Mouse (Mus musculus): ENCODE measurements around the gene Abhd2.

Abhd2 gene

DNA sequence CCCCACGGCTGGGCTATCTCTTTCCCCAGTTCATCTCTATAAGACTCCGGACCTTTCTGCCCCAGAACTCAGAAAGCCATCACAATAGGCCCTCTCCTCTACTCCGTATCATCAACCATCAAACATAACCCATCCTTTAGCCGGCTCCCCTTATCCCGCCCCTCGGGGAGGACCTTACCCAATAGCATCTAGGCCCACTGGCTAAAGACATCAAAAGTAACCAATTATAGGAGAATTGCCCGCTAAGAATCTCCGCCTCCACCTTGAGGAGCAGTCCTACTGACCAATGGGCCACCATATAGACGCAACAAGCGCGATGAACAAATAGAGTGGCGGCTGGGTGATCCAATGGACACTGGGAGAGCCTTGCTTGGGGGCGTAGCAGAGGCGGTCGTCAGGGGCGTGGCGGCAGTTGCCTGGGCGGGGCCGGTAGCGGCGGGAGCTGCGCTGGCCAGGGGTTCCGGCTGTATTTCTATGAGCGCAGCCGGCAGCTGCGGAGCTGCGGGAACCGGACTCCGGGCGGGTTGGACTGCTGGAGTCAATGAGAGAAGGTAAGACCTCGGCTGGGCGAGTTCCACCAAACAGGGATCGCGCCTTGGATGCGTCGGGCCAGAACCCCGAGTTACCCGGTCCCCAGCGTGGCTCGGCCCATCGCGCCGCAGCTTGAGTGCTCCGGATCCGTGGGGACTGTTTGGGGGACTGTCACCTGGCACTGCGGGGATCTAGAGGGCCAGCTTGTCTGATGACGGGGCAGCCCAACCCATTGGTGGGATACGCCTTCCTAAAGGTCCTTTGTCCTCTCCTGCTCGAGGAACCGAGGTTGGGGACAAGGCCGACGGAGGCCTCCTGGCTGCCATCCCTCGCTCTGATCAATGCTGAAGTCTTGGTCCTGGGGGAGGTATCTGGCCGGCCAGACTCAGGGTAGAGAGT lies at the start of gene Abhd2:
Gene Abhd2, plus strand, starts transcription at position 411 of the 930 bp plus-strand sequence.
- peak; percentile 99 for DNase-seq (ENCODE audit: low spot score)

DNA sequence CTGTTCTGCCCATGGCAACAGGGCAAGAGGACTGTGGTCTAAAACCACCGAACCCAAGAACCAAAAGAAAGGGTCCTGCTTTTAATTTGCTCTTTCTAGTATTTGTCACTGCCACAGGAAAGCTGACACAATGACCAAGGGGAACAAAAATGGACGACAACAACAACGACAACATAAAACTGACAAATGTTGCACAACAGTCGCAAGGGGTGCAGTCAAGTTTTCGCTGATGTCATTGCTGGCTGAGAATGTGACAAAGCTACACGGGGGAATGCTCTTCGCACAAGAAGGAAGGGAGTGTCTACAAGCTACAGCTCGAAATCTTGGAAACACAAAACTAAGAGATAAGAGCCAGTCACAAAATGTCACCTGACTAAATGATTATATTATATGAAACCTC lies 47.5 kb upstream of the Abhd2 start:
- no peak for DNase-seq (ENCODE audit: low spot score)

DNA sequence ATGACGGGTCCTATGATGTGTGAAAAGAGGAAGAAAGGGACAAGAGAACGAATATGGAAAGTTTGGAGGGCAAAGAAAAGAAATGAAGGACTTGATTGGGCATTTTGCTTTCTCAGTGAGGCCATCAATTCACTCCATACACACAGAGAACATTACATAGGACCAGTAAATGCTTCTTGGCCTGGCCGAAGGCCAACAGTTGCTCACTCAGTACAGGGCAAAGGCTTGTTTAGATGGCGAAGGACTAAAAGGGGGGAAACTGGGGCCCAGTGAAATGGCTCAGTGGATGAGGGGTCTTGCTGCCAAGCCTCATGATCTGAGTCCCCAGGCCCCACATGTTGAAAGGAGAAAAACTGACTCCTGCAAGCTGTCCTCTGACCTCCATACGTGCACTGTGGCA lies 46.8 kb upstream of the Abhd2 start:
- no peak for DNase-seq (ENCODE audit: low spot score)

DNA sequence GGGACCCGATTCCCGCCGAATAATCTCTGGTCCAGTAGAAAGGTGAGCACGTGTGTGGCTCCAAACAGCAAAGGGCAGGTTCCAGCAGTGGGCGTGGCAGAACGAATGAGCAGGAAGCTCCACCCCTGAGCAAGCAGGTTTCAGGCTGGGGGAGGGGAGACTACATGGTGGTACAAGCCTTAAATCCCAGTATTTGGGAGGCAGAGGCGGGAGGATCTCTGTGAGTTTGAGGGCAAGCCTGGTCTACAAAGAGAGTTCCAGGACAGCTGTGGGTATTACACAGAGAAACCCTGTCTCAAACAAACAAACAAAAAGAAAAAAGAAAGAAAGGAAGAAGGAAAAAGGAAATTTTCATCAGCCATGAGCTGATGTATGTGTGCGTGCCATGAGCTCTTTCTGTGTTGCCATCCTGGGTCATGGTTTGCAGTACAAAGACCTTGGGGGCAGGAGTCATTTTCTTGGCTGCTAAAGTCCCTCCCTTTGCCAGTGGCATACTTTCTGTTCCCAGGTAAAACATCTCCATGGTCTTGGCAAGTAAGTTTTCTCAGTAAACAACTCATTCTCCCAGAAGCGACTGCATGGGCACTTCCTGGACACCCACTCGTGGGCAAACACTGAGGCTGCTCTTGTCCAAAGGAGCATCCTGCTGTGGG lies 46.0 kb upstream of the Abhd2 start:
- DNase-seq (ENCODE audit: low spot score): no peak

DNA sequence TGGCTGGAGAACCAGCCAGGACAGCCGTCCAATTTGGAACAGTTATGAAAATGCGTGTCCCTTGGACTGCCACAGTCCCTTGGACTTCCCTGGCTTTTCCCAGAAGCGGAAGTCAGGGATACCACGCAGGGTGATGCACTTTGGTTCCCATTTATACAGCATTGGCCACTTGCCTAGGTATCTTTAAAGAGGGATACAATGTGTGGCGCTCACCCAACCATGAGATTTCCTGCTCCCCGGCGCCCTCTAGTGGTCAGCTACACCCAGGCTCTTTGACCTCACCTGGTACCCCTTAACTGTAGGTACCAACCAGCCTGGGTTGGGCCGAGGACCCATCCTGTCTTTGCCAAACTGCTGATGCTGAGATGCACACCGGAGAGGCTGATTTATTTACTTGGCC lies 44.5 kb upstream of the Abhd2 start:
- DNase-seq (ENCODE audit: low spot score): peak; percentile 70

DNA sequence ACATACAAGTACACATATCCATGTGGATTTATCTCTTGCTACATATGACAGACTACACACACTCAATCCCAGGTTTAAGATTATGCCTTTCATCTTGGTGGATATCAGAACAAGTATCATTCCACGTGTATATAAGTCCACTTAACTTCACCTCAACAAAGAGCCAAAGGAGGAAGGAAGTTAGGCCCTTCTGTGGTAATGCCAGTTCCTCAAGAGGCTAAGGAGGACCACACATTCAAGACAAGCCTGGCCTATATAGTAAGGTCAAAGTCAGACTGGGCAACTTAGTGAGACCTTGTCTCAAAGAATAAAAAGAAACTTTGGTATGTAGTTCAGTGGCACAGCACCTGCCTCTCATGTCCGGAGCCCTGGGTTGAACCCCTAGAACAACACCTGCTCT lies 41.4 kb upstream of the Abhd2 start:
- no peak for DNase-seq (ENCODE audit: low spot score)

DNA sequence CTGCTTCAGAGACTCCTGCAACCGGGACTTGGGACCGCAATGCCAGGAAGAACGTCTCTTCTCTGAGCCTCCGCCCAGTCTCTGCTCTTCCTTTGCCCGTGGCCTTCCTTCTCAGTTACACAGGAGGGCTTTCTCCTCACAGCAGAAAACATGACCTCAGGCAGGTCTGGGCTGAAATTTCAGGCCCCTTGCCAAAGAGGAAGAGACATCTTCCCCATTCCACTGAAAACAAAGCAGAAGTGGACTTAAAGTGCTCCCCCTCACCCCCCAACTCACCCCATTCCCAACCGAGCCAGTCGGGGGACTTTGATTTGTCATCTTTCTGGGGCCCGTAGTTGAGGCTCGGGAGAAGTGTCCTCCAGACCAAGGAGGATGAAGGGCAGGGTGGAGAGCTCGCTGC lies 41.0 kb upstream of the Abhd2 start:
- DNase-seq (ENCODE audit: low spot score): no peak

DNA sequence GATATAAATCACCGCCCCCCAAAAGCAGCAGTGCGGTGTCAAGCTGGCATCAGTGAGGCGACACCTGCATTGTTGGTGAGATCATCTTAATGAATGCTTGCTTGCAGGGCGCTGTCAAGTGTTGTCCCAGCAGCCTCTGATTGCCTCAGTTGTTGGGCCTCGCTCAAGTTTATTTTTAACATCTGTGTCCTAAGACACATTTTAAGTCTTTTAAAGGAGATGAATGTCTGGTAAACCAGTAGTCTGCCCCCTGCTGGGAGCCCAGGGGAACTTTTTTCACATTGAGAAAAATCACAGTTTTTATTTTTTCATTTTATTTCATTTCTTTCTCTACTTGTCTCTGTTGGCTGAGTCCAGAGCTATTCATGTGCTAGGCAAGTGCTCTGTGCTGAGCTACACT lies 34.3 kb upstream of the Abhd2 start:
- peak; percentile 15 for DNase-seq (ENCODE audit: low spot score)

DNA sequence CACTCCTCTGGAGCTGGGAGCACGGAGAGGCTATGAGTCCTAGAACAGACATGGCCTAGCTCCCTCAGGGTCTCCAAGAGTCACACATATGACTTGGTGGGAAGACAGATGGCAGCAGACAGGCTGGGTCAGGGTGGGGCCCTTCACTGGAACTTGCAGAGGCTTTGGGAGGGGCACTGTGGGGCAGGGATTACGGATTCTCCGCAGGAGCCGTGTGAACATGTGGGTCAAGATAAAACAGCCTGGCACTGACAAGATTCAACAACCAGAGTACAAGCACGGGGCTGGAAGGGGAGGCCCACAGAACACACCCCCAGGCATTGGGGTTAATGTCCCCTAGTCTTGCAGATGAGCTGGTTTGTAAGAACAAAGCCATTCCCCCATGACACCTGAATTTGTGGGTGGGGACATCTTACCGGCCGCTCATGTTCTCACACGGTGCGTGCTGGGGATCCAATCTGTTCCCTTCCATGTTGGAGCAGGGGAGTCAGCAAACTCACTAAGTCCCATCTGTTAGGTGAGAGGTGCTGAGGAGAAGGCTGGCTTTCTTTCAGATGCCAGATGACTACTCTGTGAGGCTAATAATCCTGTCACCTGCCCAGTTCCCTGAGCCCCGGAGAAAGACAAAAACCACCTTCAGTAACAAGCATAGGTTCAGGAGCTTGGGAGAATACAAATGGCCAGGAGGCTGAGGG lies 30.9 kb upstream of the Abhd2 start:
- DNase-seq (ENCODE audit: low spot score): no peak

DNA sequence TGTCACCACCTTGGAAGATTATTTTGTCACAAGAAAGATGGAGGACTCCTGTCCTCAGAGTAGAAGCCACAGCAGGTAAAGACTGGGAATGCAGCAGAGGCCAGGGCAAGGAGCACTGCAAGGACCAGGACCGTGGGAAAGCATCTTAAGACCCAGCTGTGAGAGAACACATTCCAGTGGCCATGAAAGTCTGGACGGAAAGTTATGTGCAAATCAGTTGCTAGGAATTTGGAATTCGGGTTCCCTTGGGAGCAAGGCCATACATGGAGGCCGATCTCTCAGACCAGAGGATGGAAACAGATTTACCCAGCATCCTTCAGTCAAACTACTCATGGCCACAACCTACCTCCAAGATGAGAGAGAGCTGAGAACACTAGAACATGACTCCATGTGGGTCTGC lies 29.8 kb upstream of the Abhd2 start:
- DNase-seq (ENCODE audit: low spot score): no peak

DNA sequence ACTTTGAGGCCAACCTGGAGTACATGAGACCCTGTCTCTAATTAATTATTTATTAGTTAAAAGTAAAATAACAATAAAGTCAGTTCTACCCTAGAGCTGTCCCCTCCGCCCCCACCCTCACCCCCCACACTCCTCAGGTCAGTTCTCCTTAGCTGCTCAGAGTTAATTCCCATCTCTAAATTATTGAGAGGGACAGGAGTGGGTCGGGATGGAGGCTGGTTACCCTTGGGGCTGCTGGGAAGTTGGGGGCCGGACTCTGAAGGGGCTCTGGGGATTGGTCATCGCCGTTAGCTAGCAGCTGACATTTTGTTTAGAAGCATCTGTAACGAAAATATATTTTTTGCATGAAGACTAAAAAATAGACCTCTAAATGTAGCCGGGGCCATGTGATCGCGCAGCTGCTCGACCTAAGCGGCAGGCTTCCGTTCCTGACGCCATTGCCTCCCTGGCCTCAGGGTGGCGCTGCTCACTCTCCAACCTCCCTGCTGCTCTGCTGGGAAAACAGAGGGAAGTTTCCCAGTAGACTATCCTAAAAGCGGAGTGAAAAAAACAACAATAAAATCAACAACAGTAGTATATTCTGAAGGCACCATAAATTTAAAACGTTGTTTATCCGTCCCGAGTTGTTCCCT lies 26.8 kb upstream of the Abhd2 start:
- peak; percentile 17 for DNase-seq (ENCODE audit: low spot score)

DNA sequence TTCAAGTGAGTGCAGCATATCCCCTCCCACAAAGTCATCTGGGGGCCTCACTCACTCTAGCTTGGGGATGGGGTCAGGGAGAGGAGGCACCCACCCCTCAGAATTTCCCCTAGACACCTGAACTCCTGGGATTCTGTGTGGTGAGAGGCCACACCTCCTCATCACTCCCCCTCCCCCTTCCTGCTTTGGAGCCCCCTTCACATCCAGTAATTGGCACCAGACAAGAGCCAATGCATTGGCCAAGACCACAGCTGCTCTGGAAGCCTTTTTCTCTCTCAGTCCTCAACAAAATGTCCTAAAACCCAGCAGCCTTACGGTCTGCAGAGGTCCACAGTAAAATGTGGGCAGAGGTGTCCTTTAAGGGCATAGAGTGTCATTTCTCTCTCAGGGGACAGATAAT lies 25.6 kb upstream of the Abhd2 start:
- DNase-seq (ENCODE audit: low spot score): no peak

DNA sequence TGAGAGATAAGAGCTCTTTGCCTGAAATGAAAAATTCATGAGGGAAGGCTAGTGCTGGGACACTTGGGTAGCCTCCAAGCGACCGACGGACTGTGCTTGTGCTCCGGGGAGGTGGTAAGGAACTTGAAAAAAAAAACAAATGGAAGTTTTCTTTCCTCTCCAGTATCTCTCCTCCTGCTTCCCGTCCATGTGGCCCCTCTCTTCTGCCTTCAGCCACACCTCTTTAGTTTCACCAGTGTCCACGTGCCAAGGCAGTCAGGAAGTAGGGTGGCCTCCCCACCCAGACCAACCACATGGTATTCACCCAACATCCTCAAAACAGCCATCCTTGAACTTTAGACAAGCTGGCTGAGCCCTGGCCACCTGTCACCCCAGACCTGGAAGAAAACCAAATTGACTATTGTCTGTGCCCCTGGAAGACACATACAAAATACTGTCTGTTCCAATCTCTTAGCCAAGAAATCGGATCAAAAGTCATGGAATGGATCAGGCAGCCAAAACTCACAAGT lies 25.1 kb upstream of the Abhd2 start:
- no peak for DNase-seq (ENCODE audit: low spot score)

DNA sequence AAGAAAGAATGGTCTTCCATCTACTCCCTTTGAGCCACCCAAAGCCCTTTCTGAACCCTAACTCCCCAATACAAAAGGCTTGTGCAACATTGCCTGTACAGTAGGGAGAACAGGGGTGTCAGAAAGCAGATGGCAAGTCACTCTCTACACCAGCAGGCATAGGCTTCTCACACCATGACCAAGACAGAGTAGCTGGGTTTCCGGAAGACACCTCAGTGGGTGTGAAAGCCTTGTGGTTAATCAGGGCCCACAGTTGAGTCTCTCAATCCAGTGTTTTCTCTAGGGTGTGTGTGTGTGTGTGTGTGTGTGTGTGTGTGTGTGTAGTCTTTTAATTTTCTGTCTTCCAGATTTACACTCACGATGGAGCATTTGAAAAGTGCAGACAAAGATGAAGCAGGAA lies 23.4 kb upstream of the Abhd2 start:
- peak; percentile 52 for DNase-seq (ENCODE audit: low spot score)

DNA sequence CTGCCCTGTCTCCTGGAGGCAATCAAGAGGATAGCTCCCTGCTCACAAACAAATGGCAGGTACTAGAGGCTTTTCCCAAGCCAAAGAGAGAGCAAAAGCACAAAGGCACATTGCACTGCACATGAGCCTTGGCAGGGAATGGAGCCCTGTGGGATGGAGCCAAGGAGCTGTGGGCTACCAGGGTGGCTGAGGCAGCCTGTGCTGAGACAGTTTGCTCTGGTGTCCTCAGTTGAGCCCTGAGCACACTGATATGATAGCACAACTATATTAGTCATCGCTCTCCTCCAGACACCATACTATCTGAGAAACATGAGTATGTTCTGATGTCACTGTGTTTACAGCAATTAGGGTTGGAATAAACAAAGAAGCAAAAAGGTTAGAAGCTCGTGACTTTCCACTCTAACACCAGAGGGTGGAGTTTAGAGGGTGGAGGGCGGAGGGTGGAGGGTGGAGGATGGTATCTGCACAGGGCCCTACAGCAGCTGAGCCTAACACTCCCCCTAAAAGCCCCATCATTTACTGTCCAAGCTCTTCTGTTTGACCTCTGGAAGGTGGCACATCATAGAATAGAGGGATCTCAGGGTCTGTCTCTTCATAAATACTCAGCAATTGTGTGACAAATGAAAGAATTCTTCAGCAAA lies 18.6 kb upstream of the Abhd2 start:
- no peak for DNase-seq (ENCODE audit: low spot score)

DNA sequence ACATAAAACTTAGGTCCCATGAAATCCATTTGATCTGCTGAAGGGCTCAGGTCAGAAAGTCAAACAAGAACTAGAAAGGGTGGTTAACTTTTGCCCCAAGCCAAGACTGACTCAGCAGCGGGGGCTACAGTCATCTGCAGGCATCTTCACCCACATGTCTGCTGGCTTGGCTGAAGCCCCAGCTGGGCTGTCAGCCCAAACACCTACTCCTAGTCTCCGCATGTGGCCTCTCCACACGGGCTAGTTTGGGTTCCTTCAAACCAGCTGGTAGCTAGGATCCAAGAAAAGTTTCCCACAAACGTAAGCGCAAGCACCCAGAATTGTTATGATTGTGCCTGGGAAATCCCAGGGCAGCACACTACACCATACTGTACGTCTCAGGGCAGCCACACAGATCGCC lies 17.6 kb upstream of the Abhd2 start:
- no peak for DNase-seq (ENCODE audit: low spot score)

DNA sequence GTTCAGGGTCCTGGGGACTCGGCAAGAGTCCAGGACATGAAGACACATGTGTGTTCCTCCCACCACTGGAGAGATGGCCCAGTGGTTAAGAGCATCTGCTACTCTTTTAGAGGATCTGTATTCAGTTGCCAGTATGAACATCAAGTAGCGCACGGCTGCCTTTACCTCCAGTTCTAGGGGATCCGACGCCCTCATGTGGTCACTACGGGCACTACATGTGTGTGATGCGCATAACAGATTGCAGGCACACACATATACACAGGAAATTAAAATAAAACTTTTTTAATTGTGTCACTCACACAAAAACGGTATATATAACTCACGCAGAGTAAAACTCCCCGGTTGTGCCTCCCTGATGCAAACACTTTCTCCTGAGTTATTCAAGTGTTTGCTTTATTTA lies 17.2 kb upstream of the Abhd2 start:
- DNase-seq (ENCODE audit: low spot score): no peak

DNA sequence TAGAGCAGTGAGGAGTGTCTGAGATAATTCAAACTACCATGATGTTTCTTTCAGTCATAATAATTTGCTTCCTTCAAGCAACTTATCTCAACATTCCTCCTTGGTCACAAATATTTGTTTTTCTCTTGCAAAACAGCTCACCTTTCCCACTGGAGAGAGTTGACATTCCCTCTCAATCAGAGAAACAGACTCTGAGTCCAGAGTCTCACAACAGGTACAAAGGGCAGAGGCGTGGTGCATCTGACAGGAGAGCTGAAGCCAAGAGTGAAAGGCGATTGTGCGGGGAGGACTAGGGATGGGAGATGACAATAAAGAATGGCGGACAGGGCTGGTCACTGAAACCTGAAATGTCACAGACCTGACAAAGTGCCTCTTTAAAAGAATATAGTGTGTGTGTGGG lies 16.3 kb upstream of the Abhd2 start:
- DNase-seq (ENCODE audit: low spot score): no peak

DNA sequence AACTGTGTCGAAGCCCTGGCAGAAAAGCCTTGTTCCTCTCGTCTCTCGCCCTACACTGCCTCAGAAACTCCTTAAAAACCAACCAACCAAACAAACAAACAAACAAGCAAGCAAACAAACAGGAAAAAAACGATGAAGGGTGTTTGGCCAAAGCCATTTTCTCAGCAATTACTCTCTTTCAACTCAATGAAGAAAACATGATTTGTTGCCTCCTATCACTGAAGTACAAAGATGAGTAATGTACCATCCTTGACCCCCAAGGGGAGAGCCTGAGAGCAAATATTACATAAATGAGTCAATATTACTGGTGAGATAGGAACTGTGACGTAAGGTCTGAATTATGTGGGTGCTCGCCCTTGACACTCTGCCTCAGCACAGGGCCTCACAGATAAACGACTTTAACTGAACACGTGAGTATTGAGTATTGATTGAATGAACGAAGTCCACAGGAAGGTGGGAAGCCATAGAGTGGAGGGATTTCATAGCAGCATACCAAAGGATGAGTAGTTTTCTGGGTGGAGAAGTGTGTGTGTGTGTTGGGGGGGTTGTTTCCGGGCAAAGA lies 13.9 kb upstream of the Abhd2 start:
- DNase-seq (ENCODE audit: low spot score): no peak

DNA sequence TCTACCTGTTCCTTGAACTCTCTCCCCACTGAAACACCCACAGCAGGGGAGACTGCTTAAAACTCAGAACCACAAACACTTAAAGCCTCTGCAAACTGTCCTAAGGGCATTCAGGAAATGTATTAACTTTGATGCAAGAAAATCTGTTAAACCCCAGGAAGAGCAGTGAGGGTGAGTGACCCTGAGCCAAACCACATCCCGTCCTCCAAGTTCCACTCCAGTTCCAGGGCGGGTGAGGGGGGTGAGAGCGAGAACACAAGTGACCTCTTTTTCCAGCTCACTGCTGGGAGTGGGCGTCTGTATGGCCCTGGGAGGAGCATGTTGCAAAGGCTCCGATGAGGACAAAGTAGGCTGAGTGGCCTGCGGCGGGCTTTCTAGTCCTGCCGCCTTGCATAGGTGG lies 10.5 kb upstream of the Abhd2 start:
- DNase-seq (ENCODE audit: low spot score): no peak

DNA sequence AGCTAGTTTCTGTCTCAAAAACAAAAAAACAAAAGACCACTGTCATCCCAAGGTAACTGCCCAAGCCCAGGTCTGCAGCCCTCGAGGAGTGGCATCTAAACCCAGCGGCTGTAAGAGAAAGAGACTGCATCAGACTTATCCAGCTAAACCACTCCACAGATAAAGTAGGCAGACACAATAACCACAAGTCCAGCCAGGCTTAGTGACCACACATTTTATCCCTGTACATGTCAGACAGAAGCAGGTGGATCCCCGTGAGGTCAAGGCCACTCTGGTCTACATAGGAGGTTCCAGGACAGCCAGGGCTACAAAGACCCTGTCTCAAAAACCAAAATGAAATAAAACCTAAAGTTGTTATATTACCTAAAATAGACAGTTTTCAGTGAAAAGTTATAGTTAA lies 9.2 kb upstream of the Abhd2 start:
- no peak for DNase-seq (ENCODE audit: low spot score)

DNA sequence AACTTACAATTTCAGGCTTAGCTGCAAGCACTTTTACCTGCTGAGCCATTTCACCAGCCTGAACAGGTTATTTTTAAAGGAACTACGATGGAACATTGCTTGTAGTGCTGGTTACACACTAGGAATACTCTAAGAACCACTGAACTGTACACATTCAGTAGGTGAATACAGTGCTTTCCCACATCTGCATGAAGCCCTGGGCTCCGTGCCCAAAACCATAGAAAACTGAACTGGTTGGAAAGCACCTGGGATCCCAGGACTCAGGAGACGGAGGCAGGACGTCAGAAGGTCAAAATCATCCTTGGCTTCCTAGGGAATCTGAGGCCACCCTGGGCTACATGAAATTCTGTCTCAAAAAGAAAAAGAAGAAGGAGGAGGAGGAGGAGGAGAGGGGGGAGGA lies 6.8 kb upstream of the Abhd2 start:
- DNase-seq (ENCODE audit: low spot score): no peak

Data from T-cell, adult 2 months (primary cell).